Mouse (Mus musculus) spleen, adult 2 months (tissue): Measurements from ENCODE around the gene Xiap. TPM values are rescaled to one million over a fixed set of nuclear protein-coding genes. Genes with fewer than 3 reads are reported as not detected.

Experiments used
- DNase-seq, 2 experiments: peaks; one replicate each; pipeline versions ENCODE4 v3.0.0 to v3.0.0-alpha.2; 2012 to 2021; ENCODE audit warnings: low spot score in 2 of 2, low read depth in 1 of 2
- H3K27ac ChIP-seq: fragments of 200-500 bp; 2 replicates; pipeline ENCODE4 v1.5.1; 2012; ENCODE audit warnings: low read length, inconsistent platforms; ENCODE audit not compliant: insufficient read depth
- H3K27me3 ChIP-seq: fragments of 200-500 bp; 2 replicates; pipeline ENCODE4 v1.6.1; 2012; ENCODE audit warnings: mild to moderate bottlenecking, moderate library complexity, low read length, inconsistent platforms; ENCODE audit not compliant: control insufficient read depth, insufficient read depth
- H3K36me3 ChIP-seq: fragments of 200-500 bp; 2 replicates; pipeline ENCODE4 v1.6.1; 2012; ENCODE audit warnings: mild to moderate bottlenecking, low read length, inconsistent platforms; ENCODE audit not compliant: control insufficient read depth, insufficient read depth
- H3K4me1 ChIP-seq: fragments of 200-500 bp; 2 replicates; pipeline ENCODE4 v1.6.1; 2011; ENCODE audit warnings: inconsistent platforms; ENCODE audit not compliant: control insufficient read depth, insufficient read depth, insufficient read length
- H3K4me3 ChIP-seq: fragments of 200-500 bp; 2 replicates; pipeline ENCODE4 v1.5.1; 2011; ENCODE audit warnings: mild to moderate bottlenecking, inconsistent platforms; ENCODE audit not compliant: insufficient read depth, insufficient read length; ENCODE audit errors: extremely low read depth
- CTCF ChIP-seq: fragments of 200-500 bp; IDR thresholded peaks from 2 replicates; pipeline ENCODE4 v1.5.1; 2011; ENCODE audit warnings: mild to moderate bottlenecking, inconsistent platforms; ENCODE audit not compliant: insufficient read depth, insufficient read length, insufficient replicate concordance; ENCODE audit errors: extremely low read depth
- POLR2A ChIP-seq: fragments of 200-500 bp; IDR thresholded peaks from 2 replicates; pipeline ENCODE4 v1.6.1; 2011; ENCODE audit warnings: low read depth, low read length, inconsistent platforms
- WGBS: fragments of 180-500 bp; shearing (Covaris S2); methylation state at CpG from one replicate; pipeline ENCODE4 v1.1.7; 2018; 5-methylcytosine and 5-hydroxymethylcytosine counted together
- polyA plus RNA-seq: library from polyadenylated mRNA; depleted of rRNA; stranded (reverse); fragments of >200 nt; gene quantifications from 2 replicates; pipeline ENCODE4 v1.2.3, GENCODE M21; 2012

Gene Xiap
- polyA plus RNA-seq, 1 experiment, result 3.6 TPM

DNA sequence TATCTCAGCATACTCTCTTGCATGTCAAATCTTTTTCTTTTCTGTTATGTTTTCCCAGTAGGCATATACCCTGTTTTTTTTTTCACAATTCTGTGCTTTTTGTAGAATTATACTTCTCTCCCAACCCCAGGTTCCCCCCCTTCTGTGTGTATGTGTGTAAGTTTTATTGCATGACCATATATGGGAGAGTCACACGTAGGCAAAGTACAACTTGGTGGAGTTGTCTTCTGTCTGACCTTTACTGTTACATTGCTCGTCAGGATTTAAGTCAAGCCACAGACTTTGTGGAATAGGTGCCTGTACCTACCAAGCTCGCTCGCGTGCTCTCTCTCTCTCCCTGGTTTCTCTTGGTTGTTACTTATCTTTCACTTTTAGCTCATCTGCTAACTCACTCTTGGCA, 28.7 kb downstream of the Xiap start:
- no peak overlapping the region for H3K27ac ChIP-seq
- DNase-seq, result no peak
- no peaks in the 10 kb centered on the region for H3K36me3 ChIP-seq
- no peaks in the 10 kb centered on the region; the same call in 1 of the 2 replicates for H3K4me1 ChIP-seq
- TF ChIP-seq CTCF (no peak), POLR2A (no peak)
- H3K4me3 ChIP-seq, result no peak overlapping the region
- 76% methylated on average over 5 of the region's 5 CpGs for WGBS
- no peaks in the 10 kb centered on the region for H3K27me3 ChIP-seq

DNA sequence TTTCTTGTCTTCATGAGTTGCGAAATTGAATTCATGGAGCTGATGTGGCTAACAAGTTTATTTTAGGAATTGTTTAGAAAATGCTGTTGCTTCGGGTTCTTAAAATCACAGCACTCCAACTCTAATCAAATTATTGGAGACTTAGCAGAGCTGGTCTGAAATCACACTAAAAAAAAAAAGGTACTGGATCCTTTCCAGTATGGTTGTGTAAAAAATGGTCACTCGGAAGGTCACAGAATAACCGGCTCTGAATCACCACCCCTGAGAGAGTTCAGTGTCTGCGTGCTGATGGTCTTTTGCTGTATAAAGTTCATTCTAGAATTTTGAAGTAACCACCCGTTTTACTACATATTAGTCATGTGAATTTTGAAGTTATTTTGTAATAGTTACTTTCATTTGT, 47.7 kb downstream of the Xiap start:
- 89% methylated on average over 6 of the region's 6 CpGs for WGBS
- no peak for TF ChIP-seq POLR2A
- TF ChIP-seq CTCF, result no peak
- no peaks in the 10 kb centered on the region for H3K4me1 ChIP-seq
- no peak overlapping the region for H3K4me3 ChIP-seq
- no peak for DNase-seq
- peaks cover 7% of the 10 kb centered on the region for H3K36me3 ChIP-seq
- H3K27me3 ChIP-seq, result no peaks in the 10 kb centered on the region
- H3K27ac ChIP-seq, result no peak overlapping the region

DNA sequence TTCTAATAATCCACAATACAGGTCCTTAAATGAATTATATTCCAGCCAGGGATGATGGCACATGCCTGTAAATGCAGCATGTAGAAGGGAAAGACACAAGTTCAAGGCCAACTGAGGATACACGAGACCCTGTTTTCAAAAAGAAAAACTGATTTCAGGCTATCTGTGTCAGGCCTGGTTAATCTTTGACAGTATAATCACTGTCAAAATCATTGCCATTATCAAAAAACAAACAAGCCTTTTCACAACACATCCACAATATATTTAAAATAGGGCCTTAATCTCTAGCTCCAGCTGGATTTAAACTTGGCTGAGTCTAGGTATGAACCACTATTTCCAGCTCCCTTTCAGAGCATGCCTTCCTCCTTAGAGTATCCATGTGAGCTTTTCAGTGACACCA, 51.1 kb downstream of the Xiap start:
- no peak overlapping the region for H3K27ac ChIP-seq
- TF ChIP-seq POLR2A (no peak), CTCF (no peak)
- H3K4me3 ChIP-seq, result no peak overlapping the region
- DNase-seq, result no peak
- peaks cover 2% of the 10 kb centered on the region; the same call in 1 of the 2 replicates for H3K36me3 ChIP-seq
- WGBS, result 85% methylated on average over 1 of the region's 1 CpGs
- no peaks in the 10 kb centered on the region for H3K27me3 ChIP-seq
- H3K4me1 ChIP-seq, result no peaks in the 10 kb centered on the region

DNA sequence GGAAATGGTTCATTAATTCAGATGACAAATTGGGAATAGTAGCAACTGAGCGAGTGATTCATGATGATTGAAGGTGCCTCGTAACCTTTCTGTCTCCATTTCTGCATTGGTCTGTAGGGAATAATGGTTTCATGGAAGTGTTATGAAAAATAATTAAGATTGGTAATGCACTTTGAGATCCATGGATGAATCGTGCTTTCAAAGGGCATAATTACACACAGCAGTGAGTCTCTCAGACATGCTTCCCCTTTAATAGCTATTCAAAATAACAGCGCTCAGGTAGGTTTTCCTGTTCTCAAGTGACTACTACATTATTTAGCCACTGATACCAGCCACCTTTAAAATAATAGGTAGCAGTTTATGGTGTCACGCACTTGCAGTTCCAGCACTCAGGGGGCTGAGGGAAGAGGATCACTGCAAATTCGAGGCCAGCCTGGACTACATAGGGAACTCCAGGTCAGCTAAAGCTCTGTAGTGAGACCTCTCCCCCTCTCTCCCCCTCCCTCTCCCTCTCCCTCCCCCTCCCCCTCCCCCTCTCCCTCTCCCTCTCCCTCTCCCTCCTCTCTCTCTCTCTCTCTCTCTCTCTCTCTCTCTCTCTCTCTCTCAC, 60.1 kb downstream of the Xiap start:
- 85% methylated on average over 6 of the region's 6 CpGs for WGBS
- Histone ChIP-seq H3K27me3 (no peaks in the 10 kb centered on the region), H3K27ac (no peak overlapping the region), H3K36me3 (no peaks in the 10 kb centered on the region), H3K4me1 (no peaks in the 10 kb centered on the region), H3K4me3 (no peak overlapping the region)
- no peak for DNase-seq
- TF ChIP-seq POLR2A, result no peak
- TF ChIP-seq CTCF, result no peak

DNA sequence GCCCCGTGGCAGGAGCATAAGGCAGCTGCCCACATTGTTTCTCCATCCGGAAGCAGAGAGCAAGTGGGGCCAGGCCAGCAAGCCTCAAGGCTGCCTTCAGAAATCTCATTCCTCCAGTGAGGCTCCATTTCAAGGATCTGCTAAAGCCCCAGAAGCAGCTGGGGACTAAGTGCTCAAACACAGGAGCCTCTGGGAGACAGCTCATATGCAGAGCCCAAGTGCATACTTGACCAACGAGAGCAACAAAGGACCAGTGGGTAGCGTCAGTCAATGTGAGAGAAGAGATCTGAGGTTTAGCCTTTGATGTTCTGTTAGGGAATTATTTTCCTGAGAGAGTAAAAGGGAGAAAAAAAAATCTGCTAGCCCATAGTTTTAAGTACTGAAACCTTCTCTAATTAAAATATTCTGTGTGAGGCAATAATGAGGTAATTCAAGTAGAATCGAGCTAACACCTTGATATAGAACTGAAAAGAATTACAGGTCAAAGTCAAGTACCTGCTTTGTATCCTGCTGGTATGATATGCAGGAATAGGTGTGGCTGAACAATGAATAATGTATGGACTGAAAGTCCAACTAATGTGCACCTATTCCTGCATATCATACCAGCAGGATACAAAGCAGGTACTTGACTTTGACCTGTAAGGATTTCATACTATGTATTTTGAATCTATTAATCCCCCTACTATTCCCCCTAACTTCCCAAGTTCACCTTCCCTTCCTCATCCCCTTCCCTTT, 65.7 kb downstream of the Xiap start:
- 85% methylated on average over 5 of the region's 5 CpGs for WGBS
- no peak overlapping the region for H3K4me3 ChIP-seq
- TF ChIP-seq POLR2A (no peak), CTCF (no peak)
- H3K36me3 ChIP-seq, result no peaks in the 10 kb centered on the region
- no peak overlapping the region for H3K27ac ChIP-seq
- H3K4me1 ChIP-seq, result no peaks in the 10 kb centered on the region
- H3K27me3 ChIP-seq, result no peaks in the 10 kb centered on the region
- DNase-seq, result no peak

DNA sequence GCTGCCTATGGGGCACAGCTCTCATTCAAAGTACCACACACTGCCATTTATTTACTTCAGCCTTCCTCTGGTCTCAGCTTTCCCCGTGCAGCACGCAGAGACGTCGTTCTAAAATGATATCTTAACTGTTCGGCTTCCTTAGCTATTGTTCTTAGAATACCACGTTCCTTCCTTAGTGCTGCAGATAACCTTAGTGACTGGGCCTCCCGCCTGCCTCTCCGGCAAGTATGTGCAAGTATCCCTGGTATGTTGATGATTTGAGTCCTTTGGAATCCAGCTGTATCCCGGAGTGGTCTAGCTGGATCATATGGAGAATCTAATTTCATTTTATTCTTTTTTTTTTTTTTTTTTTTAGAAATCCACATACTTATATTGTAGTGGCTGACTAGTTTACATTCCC, 80.4 kb downstream of the Xiap start:
- no peaks in the 10 kb centered on the region for H3K36me3 ChIP-seq
- no peaks in the 10 kb centered on the region for H3K27me3 ChIP-seq
- no peak for TF ChIP-seq POLR2A
- TF ChIP-seq CTCF, result no peak
- no peaks in the 10 kb centered on the region for H3K4me1 ChIP-seq
- no peak for DNase-seq
- WGBS, result 73% methylated on average over 9 of the region's 9 CpGs
- no peak overlapping the region for H3K4me3 ChIP-seq
- no peak overlapping the region for H3K27ac ChIP-seq

DNA sequence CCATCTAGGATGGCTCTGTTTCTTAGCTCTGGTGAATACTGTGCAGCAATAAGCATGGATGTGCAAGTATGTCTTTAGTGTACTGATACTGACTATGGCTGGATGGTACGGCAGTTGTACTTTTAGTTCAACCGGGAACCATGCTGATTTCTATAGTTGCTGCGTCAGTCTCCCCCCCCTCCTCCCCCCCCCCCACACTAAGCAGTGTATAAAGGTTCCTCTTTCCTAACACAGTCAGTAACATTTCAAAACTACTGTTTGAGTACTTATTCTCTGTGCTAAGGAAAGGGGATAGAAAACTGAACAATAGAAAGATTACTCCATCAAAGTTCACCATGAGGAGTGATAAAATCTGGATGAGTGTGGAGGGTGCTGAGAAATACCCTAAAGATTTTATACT, 83.1 kb downstream of the Xiap start:
- TF ChIP-seq POLR2A (no peak), CTCF (no peak)
- Histone ChIP-seq H3K27me3 (no peaks in the 10 kb centered on the region), H3K36me3 (no peaks in the 10 kb centered on the region), H3K4me1 (no peaks in the 10 kb centered on the region), H3K27ac (no peak overlapping the region), H3K4me3 (no peak overlapping the region)
- WGBS, result 36% methylated on average over 3 of the region's 3 CpGs
- DNase-seq, result no peak
